Mouse (Mus musculus): ENCODE data around the gene Nudcd2.

GRCm38 (mm10) chr11:40734251-40734752, 835 bp downstream of the Nudcd2 start:
- TF ChIP-seq CTCF (IDR thresholded peaks at IDR 0.05; ENCODE audit: control insufficient read depth, insufficient read depth, low read length) (no peak), POLR2A (IDR thresholded peaks at IDR 0.05; ENCODE audit: borderline replicate concordance, control insufficient read depth, low read depth, low read length) (no peak)
